Mouse (Mus musculus) forebrain, embryonic 14.5 days (tissue): Measurements from ENCODE around the gene Nrxn3. TPM values are rescaled to one million over a fixed set of nuclear protein-coding genes. Genes with fewer than 3 reads are reported as not detected.
A peak's percentile ranks its signal among the peaks of the same experiment; 100 is the strongest.

Source experiments
- ATAC-seq: fragments of 200-750 bp; cut with Nextera tagmentation; 2 replicates; pipeline ENCODE4 v1.8.0; 2017; ENCODE audit warnings: mild to moderate bottlenecking, moderate library complexity
- DNase-seq: peaks from one replicate; pipeline ENCODE4 v3.0.0-alpha.2; 2015; ENCODE audit warnings: low spot score
- H3K27ac ChIP-seq: fragments of 300-500 bp; sonication (generic); 2 replicates; pipeline ENCODE4 v1.5.1; 2014; ENCODE audit warnings: low read depth, mild to moderate bottlenecking, control low read depth, low read length, moderate library complexity
- H3K27me3 ChIP-seq: fragments of 300-500 bp; sonication (generic); replicated peaks from 2 replicates; pipeline ENCODE4 v1.6.1; 2014; ENCODE audit warnings: low read length, control low read depth, mixed read lengths; ENCODE audit not compliant: control insufficient read depth, insufficient read depth
- H3K36me3 ChIP-seq: fragments of 300-500 bp; sonication (generic); 2 replicates; pipeline ENCODE4 v1.6.1; 2014; ENCODE audit warnings: low read length, control low read depth; ENCODE audit not compliant: control insufficient read depth, insufficient read depth
- H3K4me1 ChIP-seq: fragments of 300-500 bp; sonication (generic); 2 replicates; pipeline ENCODE4 v1.6.1; 2014; ENCODE audit warnings: antibody characterized with exemption, low read length, control low read depth; ENCODE audit not compliant: control insufficient read depth, insufficient read depth
- H3K4me2 ChIP-seq: fragments of 300-500 bp; sonication (generic); 2 replicates; pipeline ENCODE4 v1.6.1; 2014; ENCODE audit warnings: mild to moderate bottlenecking, control low read depth, low read length
- H3K4me3 ChIP-seq: fragments of 300-500 bp; sonication (generic); 2 replicates; pipeline ENCODE4 v1.5.1; 2014; ENCODE audit warnings: low read depth, low read length, control low read depth
- H3K9ac ChIP-seq: fragments of 300-500 bp; sonication (generic); 2 replicates; pipeline ENCODE4 v1.6.1; 2014; ENCODE audit warnings: mild to moderate bottlenecking, low read length, control low read depth, moderate library complexity
- H3K9me3 ChIP-seq: fragments of 300-500 bp; sonication (generic); replicated peaks from 2 replicates; pipeline ENCODE4 v1.6.1; 2016; ENCODE audit warnings: low read length, control low read depth, mixed read lengths; ENCODE audit not compliant: control insufficient read depth
- WGBS: fragments of 180-500 bp; shearing (Covaris S2); extraction: QIAGEN DNeasy Blood & Tissue Kit; methylation state at CpG from one replicate; pipeline ENCODE4 v1.1.7; 2014; 5-methylcytosine and 5-hydroxymethylcytosine counted together
- polyA plus RNA-seq: library from polyadenylated mRNA; unstranded; fragments of >200 nt; fragmentation: Nextera tagmentation; extraction: Ambion mirVana; gene quantifications from 2 replicates; pipeline ENCODE4 v1.2.1, GENCODE M21; 2014

The Nrxn3 gene
- polyA plus RNA-seq, 1 experiment from 2014 or later: 39.6 TPM

DNA sequence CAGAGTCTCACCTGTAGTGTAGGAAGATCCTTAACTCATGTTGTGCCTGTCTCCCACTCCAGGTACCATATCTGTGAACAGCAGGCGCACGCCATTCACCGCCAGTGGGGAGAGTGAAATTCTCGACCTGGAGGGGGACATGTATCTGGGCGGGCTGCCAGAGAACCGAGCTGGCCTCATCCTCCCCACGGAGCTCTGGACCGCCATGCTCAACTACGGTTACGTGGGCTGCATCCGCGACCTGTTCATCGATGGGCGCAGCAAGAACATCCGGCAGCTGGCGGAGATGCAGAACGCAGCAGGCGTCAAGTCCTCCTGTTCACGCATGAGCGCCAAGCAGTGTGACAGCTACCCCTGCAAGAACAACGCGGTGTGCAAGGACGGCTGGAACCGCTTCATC is 537.4 kb downstream of the Nrxn3 start:
- Histone ChIP-seq H3K36me3 (peaks cover 6% of the 10 kb centered on the region; the same call in 1 of the 2 replicates), H3K4me3 (no peak overlapping the region), H3K4me2 (no peak overlapping the region), H3K9me3 (no peaks in the 10 kb centered on the region), H3K27ac (no peak overlapping the region), H3K27me3 (no peaks in the 10 kb centered on the region), H3K4me1 (peaks cover 4% of the 10 kb centered on the region), H3K9ac (no peak overlapping the region)
- no peak for DNase-seq
- 94% methylated on average over 24 of the region's 24 CpGs for WGBS
- ATAC-seq: no peak

DNA sequence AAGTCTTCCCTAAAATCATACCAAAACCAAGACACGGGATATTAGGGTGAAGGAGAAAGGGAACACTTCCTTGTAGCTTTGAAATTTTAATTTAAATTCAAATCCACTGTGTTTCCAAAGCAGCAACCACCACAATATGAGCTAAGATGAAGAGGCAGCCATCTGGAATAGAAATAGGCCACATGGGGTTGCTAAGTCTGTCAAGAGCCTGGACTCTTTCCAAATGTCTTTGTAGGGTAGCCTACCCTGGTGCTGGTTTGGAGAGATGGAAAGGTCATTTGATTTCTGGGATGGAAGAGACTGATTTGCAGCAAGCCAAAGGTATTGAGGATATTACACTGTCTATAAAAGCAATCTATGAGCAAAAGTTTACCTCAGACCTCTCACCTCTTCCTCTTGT is 539.6 kb downstream of the Nrxn3 start:
- H3K36me3 ChIP-seq: peaks cover 6% of the 10 kb centered on the region; the same call in 1 of the 2 replicates
- no peaks in the 10 kb centered on the region for H3K27me3 ChIP-seq
- H3K4me2 ChIP-seq: no peak overlapping the region
- WGBS: 67% methylated on average over 1 of the region's 1 CpGs
- DNase-seq (no peak), ATAC-seq (no peak)
- no peaks in the 10 kb centered on the region for H3K9me3 ChIP-seq
- H3K9ac ChIP-seq: no peak overlapping the region
- H3K4me3 ChIP-seq: no peak overlapping the region
- no peak overlapping the region for H3K27ac ChIP-seq
- peaks cover 4% of the 10 kb centered on the region for H3K4me1 ChIP-seq

DNA sequence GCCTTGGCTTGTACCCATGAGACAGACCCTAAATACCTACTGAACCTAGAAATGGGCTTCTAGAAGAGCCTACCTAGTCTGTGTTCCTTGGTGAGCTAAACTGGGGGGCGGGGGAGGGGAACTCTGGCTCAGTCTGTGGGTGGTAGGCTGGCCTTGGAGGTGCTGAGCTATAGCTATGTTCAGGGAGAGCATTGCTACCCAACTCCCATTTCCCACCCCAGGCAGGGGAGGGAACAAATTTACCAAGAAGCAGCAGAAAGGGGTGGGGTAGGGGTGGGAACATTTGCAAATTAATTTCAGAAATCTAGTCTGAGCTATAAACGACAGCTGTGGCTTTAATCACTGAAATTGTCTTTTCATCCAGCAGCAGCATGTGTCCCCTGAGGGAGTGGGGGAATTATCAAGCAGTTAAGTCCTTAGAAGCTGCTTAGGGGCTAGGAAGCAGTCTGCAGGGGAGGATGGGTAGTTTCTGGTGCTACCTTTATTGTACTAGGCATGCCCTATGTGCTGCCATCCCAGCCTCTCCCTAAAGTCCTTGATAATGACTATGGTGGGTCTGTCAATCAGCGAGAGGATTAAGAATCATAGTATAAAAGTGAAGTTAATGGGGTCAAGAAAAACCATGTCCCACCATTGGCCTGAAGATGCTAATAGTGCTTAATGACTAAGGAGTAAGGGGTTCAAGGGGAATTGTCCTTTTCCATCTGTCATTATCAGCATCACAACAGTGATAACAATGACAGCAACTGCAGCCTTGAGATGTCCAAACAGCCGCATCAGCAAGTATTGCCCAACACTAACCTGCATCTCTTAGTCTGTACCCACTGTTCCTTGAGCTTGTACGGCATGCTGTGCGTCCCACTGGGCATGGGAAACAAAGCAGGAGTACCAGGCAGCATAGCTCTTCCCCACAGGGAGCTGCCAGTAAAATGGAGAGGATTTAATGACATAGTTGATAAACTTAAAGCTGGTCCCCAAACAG is 560.0 kb downstream of the Nrxn3 start:
- H3K9me3 ChIP-seq: no peaks in the 10 kb centered on the region
- H3K9ac ChIP-seq: no peak overlapping the region
- H3K4me3 ChIP-seq: no peak overlapping the region
- ATAC-seq (peak; percentile 44), DNase-seq (peak; percentile 46)
- no peaks in the 10 kb centered on the region for H3K27me3 ChIP-seq
- 59% methylated on average over 6 of the region's 6 CpGs for WGBS
- peak overlapping the region; percentile 41; the same call in 1 of the 2 replicates for H3K27ac ChIP-seq
- no peaks in the 10 kb centered on the region for H3K4me1 ChIP-seq
- H3K4me2 ChIP-seq: no peak overlapping the region
- no peaks in the 10 kb centered on the region for H3K36me3 ChIP-seq

DNA sequence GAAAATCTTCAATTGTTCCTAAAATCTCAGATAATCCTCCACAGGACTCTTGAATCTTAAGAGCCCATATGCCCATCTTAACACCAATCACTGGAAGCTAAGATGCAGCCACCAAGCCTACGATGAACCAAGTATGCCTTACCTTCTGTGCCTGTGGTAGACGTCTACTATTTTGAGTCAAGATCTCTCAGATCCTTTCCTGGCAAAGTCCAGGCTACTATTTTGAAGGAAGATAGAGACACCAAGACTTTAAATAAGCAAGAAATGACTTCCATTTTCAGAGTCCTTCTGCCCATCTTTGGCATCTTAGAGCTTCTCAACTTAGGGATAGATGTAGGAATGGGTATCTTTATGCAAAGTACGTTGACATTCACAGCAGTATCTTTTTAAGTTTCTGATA is 561.7 kb downstream of the Nrxn3 start:
- ATAC-seq: no peak
- 96% methylated on average over 3 of the region's 3 CpGs for WGBS
- Histone ChIP-seq H3K9me3 (no peaks in the 10 kb centered on the region), H3K4me1 (no peaks in the 10 kb centered on the region), H3K4me2 (no peak overlapping the region), H3K36me3 (no peaks in the 10 kb centered on the region), H3K9ac (no peak overlapping the region), H3K27ac (no peak overlapping the region), H3K4me3 (no peak overlapping the region), H3K27me3 (no peaks in the 10 kb centered on the region)
- no peak for DNase-seq

DNA sequence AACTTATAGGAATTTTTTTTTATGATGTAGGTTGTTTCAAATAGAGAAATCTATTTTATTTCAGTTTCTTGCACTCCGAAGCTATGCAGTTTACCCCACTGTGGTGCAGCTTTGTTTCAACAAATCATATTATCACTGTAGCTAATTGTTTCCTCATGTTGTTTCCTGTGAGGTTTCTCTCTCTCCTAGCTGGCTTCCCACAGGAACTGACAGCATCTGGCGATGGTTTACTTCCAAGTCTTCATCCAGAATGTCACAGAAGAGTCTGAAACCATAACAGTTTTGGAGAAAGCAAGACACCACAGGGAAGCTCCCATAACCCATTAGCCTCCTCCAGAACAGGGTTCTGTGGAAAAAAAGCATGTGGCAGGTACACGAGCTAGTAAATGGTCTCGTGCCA is 564.4 kb downstream of the Nrxn3 start:
- DNase-seq: no peak
- no peaks in the 10 kb centered on the region for H3K9me3 ChIP-seq
- WGBS: 70% methylated on average over 4 of the region's 4 CpGs
- H3K27me3 ChIP-seq: no peaks in the 10 kb centered on the region
- no peaks in the 10 kb centered on the region for H3K36me3 ChIP-seq
- H3K4me3 ChIP-seq: no peak overlapping the region
- H3K4me2 ChIP-seq: no peak overlapping the region
- H3K27ac ChIP-seq: no peak overlapping the region
- peaks cover 9% of the 10 kb centered on the region; the same call in 1 of the 2 replicates for H3K4me1 ChIP-seq
- no peak overlapping the region for H3K9ac ChIP-seq
- no peak for ATAC-seq

DNA sequence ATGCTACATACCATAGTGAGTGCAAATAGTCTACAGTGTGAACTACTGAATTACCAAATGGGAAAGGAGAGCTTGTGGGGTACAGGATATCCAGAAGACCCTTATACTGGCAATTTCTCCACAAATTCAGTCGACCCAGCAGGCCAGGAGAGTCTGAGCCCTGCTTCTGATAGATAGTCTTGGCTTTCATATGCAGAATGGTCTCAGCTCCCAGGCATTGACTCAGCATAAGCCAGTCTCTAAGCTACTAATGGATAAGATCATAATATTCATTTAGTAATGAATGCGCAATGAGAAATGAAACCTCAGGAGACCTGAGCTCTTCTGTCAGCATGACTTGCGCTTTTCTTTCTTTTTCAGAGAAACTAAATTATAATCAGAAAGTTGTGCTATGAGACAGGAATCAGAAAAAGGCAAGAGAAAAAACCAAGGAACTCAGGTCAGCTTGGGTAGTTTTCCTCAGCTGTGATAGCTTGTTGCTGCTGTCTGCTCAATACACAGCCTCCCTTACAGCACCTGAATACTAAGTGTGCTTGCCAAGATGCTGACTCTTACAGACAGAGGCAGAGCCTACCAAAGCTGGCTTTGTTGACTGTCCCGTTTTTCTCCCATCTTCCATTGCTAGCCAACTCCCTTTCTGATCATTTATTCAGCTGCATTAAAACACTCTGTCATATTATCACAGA is 567.1 kb downstream of the Nrxn3 start:
- peak; percentile 41 for DNase-seq
- no peak overlapping the region for H3K4me2 ChIP-seq
- no peaks in the 10 kb centered on the region for H3K36me3 ChIP-seq
- no peak overlapping the region for H3K9ac ChIP-seq
- no peak overlapping the region for H3K27ac ChIP-seq
- H3K4me1 ChIP-seq: peaks cover 9% of the 10 kb centered on the region; the same call in 1 of the 2 replicates
- H3K27me3 ChIP-seq: no peaks in the 10 kb centered on the region
- no peaks in the 10 kb centered on the region for H3K9me3 ChIP-seq
- ATAC-seq: no peak
- 67% methylated on average over 4 of the region's 4 CpGs for WGBS
- no peak overlapping the region for H3K4me3 ChIP-seq

DNA sequence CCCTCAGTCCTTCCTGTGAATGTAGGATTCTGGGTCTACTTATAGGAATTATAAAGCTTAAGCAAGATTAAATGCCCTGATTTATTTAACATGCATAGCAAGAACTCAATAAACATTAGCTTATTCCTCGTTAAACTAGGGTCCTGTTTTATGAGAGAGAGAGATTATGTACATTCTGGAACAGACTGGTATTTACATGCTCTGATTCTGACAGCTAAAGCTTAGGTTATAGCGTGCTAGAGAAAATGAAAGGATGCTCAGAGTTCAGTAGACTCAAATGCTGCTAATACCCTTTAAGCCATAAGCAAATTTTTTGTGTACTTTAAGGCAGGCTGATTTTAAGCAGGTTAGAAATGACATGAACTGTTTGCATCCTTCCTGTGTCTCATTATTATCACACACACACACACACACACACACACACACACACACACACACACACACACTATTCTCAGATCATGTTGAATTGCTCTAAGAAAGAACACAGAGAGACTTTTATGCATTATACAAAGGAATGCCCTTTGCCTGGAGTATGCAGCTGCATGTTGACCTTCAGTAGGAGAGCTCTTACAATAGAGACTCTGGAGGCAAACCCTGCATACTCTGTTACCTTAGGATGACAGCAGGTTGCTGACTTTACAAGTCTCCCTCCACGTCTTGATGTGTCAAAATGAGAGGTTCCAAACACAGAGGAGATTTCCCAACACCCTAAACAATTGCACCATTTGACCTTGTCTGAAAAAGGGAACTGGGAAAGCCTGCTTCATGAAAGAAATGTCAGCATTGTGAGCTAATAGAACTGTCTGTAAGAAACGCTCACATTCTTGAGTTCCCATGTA is 568.3 kb downstream of the Nrxn3 start:
- no peak overlapping the region for H3K9ac ChIP-seq
- H3K27me3 ChIP-seq: no peaks in the 10 kb centered on the region
- WGBS: 15% methylated on average over 4 of the region's 4 CpGs
- peaks cover 9% of the 10 kb centered on the region; the same call in 1 of the 2 replicates for H3K4me1 ChIP-seq
- H3K4me3 ChIP-seq: no peak overlapping the region
- no peak overlapping the region for H3K4me2 ChIP-seq
- ATAC-seq (0 out of 2 replicates have a peak, but pooled peaks have one; percentile 37), DNase-seq (no peak)
- no peaks in the 10 kb centered on the region for H3K36me3 ChIP-seq
- H3K27ac ChIP-seq: no peak overlapping the region; the same call in 1 of the 2 replicates
- H3K9me3 ChIP-seq: no peaks in the 10 kb centered on the region

DNA sequence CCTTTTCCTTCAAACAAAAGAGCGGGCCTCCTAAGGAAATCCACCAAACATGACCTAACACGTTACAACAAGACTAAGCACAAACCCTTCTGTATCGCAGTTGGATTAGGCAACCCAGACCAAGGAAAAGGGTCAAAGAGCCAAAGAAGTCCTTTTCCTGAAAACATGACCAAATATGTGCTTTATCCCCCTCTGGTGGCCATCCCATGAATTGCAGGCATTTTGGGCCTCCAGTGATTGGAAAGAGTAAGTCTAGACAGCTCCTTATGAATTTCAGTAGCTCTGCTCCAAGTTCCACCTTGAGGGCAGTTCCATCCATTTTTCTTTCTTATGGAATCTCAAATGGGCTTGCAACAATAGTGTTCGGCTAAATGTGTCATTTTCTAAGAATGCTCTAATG is 579.3 kb downstream of the Nrxn3 start:
- no peaks in the 10 kb centered on the region for H3K4me1 ChIP-seq
- H3K4me3 ChIP-seq: no peak overlapping the region
- 51% methylated on average over 4 of the region's 4 CpGs for WGBS
- peak; percentile 81 for DNase-seq
- H3K36me3 ChIP-seq: no peaks in the 10 kb centered on the region
- no peaks in the 10 kb centered on the region for H3K9me3 ChIP-seq
- ATAC-seq: peak; percentile 32; the same call in 1 of the 2 replicates
- H3K27me3 ChIP-seq: no peaks in the 10 kb centered on the region
- H3K27ac ChIP-seq: no peak overlapping the region
- H3K4me2 ChIP-seq: no peak overlapping the region
- no peak overlapping the region for H3K9ac ChIP-seq
